Mouse (Mus musculus) cerebellum, adult 9-11 months (tissue): ENCODE measurements at regions not wholly inside any gene's neighbourhood (a gene's known extent, or its start where the extent isn't known, plus 50 kb on each side); places are given as distances from the start of the nearest gene placed in this dataset.
"Not testable (repeated sequence)": the region's sequence is repeated elsewhere in the genome, so short reads cannot be mapped to it uniquely, and the experiment has no call there.

Source experiments
- DNase-seq: peaks from one replicate; pipeline ENCODE4 v3.0.0; 2022

DNA sequence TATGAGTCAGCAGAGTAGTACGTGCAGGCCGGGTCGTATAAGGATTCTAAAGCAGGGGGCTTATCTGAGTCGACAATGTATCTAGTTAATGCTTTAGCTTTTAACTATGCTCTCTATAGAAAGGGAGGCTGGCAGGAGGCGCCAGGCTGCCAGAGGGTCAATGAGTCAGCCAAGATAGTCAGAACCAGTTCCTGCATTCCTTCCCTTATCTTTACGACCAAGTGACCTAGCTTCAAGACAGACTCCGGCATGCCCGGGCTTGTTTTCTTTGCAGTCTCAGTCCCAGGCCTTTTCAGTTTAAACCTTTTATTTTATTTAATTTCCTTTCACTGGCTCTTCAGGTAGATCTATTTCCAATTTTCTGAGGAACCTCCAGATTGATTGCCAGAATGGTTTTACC is 374.0 kb upstream of the Nrxn1 start:
- no peak for DNase-seq

DNA sequence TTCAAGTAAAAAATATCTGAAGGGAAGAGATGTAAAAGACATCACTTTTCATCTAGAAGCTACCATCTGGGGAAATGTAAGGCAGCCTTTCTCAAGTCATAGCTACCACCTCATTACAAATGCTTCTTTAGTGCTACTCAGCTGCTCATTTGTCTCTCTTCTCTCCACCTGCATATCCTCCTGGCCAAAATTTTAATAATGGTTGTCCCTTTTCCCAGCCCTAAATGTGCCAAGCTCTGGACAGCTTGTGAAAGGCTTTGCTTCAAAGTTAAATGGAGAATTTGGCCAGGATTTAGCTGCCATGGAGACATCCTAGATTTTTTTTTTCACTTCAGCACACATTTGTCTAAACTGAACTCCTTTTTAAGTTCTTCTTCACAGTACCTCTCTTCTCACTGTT is 358.8 kb upstream of the Nrxn1 start:
- peak; percentile 21 for DNase-seq

DNA sequence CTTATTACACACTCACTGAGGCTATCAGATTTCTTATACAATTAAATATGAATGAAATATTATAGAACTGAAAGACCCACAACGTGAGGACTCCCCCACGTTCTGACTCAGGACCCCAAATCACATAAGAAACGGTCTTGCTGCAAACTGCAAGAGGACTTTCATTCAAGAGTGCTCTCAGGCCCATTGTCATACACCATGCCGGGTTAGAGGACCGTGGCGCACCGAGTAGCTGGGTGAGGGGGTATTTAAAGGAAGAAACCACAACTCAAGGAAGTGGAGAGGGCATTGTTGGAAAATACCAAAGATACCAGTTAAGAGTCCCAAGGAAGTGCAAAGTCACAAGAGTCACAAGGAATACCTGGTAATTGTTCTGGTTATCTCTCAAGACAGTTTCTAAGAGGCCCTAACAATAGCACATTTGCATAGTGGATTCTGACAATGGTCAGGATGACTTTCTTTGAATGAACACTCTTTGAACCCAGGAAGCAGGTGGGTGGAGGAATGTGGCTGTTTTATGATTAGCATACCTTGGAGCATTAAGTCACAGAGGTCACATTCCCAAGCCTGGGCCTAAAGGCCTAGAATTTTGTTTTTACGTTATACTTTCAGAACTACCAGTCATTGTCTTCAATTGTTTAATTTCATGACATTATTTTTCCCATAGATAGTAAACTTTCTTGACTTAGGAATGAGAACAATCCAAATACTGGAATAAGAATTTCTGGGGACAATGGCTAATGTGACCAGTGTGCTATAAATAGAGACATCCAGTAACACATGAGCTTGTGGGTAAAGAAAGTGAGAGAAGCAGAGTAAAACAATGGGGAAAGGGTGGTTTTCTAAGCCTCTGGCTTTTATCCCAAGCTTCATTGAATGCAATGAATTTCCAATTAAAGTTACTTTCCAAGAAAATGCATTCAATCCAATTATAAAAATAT is 339.2 kb upstream of the Nrxn1 start:
- not testable (repeated sequence) for DNase-seq

DNA sequence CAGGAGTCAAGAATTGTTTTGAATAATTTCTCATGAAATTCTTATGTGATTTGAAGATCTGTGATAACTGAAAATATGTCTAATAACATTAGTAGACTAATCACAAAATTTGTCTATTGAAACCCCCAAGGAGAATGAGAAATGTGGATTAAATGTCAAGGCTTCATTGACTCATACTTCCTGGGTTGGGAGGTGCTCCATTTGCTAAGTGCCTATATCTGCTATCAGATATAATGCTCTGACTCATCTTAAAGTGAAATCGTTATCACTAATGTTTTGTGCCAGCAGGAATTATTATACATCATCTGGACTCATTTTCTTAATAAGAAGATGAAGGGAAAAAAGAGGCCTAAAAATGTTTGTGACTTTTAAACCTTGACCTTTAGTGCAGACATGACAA is 337.5 kb upstream of the Nrxn1 start:
- DNase-seq: no peak

DNA sequence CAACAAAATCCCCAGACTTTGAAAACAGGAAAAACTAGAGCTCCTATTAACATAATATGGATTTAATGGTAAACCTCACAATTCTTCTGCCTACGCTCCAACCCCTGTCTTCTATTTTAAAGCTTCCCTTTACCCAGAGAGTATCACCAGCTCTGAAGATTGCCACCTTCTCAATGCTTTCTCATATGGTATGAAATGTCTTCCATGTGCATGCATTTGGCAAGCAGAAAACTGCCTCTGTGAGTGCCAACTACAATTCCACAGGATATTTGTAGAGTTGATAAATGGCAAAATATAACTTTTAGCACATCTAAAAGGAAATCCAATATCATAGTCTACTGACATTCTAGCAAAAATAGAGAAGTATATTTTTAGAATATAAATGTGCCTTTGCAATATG is 332.2 kb upstream of the Nrxn1 start:
- DNase-seq: no peak

DNA sequence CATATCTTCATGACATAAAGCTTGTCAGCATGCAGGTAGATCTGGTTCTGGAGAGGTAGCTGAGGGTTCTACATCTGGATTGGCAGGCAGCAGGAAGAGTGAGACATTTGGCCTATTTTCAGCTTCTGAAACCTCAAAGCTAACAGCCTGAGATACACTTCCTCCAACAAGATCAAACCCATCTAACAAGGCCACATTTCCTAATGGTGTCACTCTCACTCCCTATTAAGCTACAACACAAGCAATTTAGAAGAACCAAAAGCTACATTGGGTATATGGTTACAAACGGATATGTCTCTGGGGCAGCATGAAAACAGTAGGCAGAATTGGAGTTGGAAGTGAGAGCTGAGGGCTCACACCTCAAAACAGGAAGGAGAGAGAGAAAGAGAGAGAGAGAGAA is 325.7 kb upstream of the Nrxn1 start:
- no peak for DNase-seq

DNA sequence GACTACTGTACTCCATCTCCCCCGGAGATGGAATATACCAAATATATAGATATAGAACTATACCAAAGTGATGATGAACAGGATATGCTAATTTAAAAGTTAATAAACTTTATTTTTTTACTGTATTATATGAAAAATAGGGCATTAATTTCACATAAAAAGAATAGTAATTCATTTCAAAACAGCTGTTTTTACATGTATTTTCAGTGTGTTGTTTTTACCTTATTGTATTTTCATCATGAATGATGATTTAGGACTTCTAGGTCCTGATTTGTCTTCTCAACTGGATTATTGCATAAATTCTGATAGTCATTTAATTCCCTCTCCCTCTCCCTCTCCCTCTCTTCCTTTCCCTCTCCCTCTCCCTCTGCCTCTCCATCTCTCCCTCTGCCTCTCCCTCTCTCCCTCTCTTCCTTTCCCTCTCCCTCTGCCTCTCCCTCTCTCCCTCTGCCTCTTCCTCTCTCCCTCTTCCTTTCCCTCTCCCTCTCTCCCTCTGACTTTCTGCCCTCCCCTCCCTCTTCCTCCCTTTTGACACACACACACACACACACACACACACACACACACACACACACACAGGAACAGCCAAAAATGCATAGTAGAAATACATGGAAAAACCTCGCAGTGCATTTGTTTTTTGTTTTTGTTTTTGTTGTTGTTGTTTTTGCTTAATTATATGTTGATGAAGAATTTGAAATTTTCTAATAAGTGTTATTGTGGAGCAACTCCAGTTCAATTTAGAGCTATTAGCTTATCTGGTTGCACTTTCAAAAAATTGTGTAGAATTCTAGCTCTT is 298.3 kb upstream of the Nrxn1 start:
- no peak for DNase-seq

DNA sequence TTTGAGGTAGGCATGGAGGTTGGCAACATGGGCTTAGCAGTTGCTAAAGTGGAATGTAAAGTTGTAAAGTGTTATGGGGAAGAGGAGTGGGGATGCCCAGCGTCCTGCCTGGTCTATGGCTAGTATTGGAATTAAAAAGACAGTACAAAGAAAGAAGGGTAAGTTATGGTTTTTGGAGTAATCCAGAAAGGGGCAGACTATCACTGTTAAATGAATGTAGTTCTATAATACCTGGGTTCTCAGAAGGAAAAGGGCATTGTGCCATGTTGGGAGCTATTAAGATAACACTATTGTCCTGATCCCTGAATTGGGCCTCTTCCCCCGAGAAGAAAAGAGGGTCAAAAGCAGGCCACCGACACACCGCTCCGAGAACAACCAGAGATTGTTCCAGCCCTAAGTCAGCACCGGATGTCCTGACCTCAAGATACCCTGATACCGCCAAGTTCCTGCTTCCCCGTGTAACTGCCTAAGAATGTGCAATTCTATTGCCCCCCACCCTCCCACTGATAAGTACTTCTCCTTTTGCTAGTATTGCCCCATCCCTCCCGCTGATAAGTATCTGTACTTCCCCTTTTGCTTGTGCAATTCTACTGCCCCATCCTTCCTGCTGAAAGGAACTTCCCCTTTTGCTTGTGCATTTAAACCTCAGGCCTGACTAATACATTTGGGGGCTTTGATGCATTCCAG is 297.2 kb upstream of the Nrxn1 start:
- not testable (repeated sequence) for DNase-seq

DNA sequence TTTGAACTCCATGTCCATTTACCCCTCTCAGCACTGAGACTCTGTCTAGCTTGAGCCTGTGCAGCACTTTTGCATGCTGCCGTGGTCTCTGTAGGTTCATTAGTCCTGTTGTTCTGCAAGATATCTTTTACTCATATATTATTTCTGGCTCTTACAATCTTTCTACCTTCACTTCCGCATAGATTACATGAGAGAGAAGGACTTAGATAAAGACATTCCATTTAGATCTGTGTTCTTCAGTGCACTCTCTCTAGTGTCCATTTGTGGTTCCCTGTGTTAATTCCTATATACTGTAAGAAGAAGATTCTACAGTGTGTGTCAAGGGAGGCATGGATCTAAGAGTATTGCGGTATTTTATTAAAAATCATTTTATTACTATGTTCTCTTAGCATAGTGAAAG is 295.6 kb upstream of the Nrxn1 start:
- DNase-seq: no peak

DNA sequence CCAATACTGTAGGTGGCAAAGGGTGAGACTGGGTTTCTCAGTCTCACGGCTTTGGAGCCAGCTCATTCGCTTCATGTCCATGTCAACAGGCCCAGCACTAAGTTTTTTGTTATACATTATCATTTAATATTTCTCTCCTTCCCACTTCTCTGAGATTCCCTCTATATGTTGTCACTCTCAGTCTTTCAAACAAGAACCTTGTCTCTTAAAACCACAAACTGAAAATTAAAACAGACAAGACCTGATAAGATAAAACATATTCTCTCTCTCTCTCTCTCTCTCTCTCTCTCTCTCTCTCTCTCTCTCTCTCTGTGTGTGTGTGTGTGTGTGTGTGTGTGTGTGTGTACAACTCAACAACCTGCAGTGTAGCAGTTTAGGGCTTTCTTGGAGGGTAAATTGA is 295.2 kb upstream of the Nrxn1 start:
- DNase-seq: no peak

DNA sequence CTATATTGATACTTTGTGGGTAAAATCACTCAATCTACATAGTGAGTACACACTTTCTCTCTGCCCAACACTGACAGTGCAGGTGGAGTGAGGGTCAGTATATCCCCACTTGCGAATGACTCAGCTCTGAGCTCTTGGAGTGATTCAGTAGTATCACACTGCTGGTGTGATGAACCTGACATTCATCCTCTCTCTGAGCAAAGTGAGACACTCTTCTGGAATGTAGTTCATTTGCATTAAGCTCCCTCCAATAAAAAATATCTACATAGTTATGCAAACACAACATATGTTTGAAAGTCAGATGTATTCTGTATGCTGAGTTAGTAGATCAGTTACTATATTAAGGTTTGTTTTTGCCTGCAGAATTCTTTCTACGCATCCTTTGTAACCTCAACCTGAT is 293.1 kb upstream of the Nrxn1 start:
- no peak for DNase-seq

DNA sequence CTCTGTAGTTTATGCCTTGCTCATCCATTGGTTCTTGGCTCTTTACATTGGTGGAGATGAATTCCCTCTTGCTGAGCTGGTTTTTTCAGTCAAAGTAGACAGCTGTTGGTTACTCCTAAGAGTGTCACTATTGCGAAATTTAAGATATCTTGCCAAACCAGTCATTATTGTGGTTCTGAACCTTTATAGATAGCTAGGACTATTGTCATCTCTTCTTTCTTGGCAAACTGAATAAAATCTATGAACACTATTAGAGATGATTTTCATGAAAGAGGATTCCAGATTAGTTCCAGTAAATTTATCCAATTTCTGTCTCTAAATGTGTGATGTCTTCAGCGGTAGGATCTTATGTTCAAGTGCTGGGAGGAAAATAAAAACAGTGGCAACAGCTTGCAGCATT is 275.3 kb upstream of the Nrxn1 start:
- DNase-seq: no peak

DNA sequence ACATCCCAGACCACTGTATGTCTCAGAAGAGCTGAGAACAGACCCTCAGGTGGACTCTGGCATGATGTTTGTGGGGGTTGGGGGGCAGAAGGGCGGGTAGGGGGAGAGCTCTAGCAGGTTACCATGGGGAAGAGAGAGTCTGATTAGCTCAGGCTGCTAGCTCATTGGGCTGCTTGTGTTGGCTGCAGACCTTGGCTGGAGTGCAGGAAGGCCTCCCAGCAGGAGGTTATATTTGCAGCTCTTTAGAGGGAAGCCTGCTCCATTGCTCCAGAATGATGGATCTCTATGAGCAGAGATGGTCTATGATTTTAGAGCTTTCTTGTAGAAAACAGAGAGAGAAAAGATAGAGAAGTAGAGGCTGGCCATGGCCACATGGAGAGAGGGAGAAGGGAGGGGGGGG is 268.4 kb upstream of the Nrxn1 start:
- peak; percentile 28 for DNase-seq

DNA sequence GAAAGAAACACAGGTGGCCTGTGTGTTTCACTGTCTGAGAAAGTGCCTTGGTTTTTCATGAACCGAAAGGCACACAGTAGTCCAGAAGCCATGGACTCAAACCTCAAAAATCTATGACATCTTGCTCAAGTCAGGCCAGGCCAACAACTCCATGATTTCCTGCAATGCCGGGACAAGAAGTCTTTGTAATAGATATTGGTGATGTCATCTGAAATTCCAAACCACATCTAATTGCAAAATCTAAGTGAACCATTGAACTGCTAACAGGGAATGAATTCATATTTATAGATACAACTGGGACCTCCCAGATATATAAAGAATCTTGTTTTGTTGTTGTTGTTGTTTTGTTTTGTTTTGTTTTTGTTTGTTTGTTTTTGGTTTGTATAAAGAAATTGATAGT is 259.2 kb upstream of the Nrxn1 start:
- no peak for DNase-seq

DNA sequence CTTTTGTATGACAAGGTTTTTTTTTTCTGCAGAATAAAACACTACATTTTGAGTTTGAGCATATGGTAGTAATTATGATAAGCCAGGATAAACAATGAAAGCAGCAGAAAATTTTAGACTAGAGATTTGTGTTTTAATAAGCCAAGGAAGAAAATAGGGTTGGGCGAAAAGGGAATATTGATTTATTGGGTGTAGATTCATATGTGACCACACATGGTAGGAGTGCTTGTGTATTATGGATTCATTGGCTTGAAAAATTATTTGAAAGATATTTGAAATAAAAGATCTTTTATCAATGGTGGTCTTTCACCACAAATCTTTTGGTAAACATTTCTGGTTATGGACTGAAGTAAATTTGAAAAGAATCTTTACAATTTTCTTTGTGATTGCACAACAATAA is 244.0 kb upstream of the Nrxn1 start:
- DNase-seq: no peak

DNA sequence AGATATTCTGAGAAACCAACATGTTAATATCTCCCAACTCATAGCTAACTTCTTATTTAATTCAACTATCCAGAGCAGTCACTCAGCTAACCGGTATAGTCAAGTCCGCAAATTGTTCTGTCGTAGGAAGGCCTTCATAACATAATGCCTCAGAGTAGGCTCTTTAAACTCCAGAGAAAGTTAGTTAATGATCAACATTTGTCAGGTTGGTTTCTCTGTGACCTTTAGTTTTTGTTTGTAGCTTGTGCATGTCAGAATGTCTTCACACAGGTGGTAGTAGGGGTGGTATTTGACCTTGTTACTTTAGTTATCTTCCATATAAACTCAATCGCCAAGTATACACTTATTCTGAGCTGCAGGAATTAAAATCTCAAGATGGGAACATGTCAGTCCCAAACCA is 240.9 kb upstream of the Nrxn1 start:
- DNase-seq: no peak

DNA sequence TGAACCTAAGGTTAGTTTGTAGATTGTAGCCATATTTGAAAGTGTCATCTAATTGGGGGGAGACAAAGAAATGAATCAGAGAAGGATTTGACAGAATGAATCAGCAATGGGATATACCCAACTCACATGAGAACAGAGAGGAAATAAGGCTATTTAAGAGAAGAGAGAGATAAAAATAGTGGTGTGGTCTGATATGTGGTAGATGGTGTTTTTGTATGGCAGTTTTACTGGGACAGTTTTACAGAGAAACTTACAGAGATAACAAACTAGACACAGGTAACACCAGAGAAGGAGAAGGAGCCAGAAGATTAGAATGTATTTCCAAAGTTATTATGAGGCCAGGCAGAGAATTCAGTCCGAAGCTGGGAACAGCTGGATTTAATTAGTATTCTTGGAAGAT is 240.3 kb upstream of the Nrxn1 start:
- no peak for DNase-seq

DNA sequence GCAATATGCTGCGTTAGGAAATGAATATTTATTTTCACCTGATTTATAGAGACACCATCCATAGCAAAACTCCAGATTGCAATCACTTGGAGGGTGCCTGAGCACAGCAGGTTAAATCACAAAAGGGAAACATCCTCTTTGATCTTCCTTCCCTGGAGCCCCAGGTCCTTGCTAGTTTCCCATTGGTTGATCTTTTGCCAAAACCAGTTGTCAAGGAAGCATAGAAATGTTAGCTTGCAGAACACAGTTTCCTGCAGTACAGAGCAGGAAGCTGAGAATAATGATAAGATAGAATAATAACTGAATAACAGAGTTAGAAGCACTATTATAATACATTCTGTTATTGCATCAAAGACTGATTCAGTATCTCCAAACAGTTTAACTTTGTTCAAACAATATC is 231.5 kb upstream of the Nrxn1 start:
- DNase-seq: no peak

DNA sequence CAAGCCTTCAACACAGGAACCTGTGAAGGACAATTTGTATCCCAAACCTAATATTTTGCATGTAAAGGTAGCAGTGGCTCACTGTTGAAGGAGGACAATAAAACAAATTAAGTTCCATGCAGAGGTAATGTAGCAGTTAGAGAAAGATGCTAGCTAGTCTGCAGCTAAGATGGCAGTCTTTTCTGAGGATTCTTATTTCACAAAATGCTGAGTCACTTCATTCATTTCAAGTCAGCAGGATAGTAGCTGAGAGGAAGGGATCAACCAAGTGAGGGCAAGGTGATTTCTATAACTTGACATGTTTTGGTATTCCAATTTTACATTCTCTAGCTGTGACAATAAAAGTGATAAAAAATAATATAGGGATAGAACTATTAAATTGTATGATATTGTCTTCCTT is 194.0 kb upstream of the Nrxn1 start:
- no peak for DNase-seq

DNA sequence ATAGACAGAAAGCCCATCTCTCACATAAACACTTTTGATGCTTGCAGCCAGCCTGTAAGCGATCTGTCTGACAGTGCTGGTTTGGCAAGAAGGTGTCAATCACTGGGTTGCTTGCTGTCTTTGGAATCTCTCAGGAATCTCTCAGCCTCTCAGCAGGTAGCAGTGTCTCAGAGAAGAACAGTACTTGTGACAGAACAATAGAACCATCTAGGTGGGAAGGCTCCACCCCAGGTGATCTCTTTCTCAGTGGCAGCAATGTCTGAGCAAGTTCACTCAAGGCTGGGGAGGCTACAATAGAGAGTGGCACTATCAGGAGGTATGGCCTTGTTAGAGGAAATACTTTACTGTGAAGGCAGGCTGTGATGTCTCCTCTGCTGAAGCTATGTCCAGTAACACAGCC is 181.5 kb upstream of the Nrxn1 start:
- DNase-seq: no peak

DNA sequence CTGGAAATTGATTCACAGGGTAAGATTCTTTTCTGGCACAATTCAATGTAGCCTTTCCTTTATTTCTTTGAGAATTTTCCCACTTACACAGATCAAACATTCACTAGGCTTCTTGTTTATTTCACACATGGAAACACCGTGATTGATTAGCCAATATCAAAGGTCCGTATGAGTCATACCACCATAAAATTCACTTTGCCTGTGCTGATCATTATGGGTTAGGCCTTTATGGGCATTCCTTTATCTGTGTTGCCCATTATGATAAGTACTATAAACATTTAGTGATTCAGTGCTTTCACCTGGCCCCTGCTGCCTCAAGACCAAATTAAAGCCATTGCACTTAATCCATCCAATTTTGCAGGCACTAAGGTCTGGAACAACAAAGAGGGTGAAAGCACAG is 145.8 kb upstream of the Nrxn1 start:
- no peak for DNase-seq

DNA sequence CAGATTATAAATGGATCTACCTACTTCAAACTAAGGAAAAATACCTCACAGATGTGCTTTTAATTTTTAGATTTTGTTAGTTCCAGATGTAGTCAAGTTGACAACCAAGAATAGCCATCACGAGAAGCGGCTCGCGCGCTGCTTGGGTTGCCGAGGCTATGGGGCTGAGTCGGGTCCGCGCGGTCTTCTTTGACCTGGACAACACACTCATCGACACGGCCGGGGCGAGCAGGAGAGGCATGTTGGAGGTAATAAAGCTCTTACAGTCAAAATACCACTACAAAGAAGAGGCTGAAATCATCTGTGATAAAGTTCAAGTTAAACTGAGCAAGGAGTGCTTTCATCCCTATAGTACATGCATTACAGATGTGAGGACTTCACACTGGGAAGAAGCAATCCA is 143.8 kb upstream of the Nrxn1 start:
- DNase-seq: not testable (repeated sequence)

DNA sequence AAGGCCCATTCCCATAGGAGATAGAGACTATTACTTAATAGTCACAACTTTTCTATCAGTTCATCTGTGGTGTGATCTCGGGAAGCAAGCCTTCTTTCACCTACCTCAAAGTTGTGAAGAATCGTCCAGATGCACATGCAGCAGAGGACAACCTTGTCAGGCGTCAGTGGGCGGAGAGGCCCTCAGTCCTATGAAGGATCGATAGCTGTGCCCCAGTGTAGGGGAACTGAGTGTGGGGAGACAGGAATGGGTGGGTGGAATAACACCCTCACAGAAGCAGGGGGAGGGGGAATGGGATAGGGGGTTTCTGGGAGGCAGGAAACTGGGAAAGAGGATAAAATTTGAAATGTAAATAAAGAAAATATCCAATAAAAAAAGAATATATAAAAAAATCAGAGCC is 133.5 kb upstream of the Nrxn1 start:
- DNase-seq: no peak

DNA sequence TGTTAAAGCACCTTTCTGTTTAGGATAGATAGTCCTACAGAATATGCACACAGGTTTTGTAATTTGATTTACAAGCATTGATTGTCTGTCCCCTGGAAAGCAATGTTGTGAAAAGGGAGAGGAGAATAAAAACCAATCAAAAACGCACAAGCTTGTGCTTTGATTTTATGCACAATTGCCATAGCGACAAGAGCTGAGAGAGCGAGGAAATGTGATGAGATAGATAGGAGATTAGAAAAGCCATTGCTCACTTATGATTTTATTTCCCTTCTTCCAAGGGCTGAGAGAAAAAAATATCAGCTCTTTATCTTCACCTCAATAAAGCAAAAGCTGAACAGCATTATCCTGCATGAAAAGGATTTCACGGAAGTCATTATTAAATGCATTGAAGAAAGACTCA is 133.0 kb upstream of the Nrxn1 start:
- no peak for DNase-seq
